Mouse (Mus musculus) C2C12 (cell line): ENCODE data around the gene Pcdh15.

ENCODE experiments used
- CTCF ChIP-seq: IDR thresholded peaks from one replicate; pipeline ENCODE4 v1.5.1; 2011; ENCODE audit not compliant: control insufficient read depth, insufficient read depth, insufficient read length
- MAX ChIP-seq: IDR thresholded peaks from one replicate; pipeline ENCODE4 v1.6.1; 2011; ENCODE audit warnings: mild to moderate bottlenecking, control low read depth
- USF1 ChIP-seq: IDR thresholded peaks from one replicate; pipeline ENCODE4 v1.6.1; 2011; ENCODE audit warnings: low read depth, mild to moderate bottlenecking, control low read depth, moderate library complexity

GRCm38 (mm10) chr10:74269637-74270269, 1170.6 kb downstream of the Pcdh15 start:
- no peak for TF ChIP-seq MAX
- TF ChIP-seq CTCF: no peak
- no peak for TF ChIP-seq USF1
